Mouse (Mus musculus) thymus, adult 2 months (tissue): ENCODE measurements around the gene Crhr2.

Experiments
- CTCF ChIP-seq: fragments of 200-500 bp; IDR thresholded peaks from 2 replicates; pipeline ENCODE4 v1.5.1; 2012; ENCODE audit warnings: mild to moderate bottlenecking, control low read depth, low read length, moderate library complexity, borderline replicate concordance; ENCODE audit not compliant: control insufficient read depth, poor library complexity, insufficient read depth; ENCODE audit errors: extremely low read depth
- POLR2A ChIP-seq: fragments of 200-500 bp; IDR thresholded peaks from 2 replicates; pipeline ENCODE4 v1.6.1; 2012; ENCODE audit warnings: mild to moderate bottlenecking, low read length, control low read depth, moderate library complexity; ENCODE audit not compliant: control insufficient read depth, poor library complexity, insufficient read depth; ENCODE audit errors: extremely low read depth

GRCm38 (mm10) chr6:55138343-55138742 lies 5.5 kb upstream of the Crhr2 start:
- TF ChIP-seq CTCF (no peak), POLR2A (no peak)
